Mouse (Mus musculus): Measurements from ENCODE around the gene Dnali1.

Dnali1 gene

DNA sequence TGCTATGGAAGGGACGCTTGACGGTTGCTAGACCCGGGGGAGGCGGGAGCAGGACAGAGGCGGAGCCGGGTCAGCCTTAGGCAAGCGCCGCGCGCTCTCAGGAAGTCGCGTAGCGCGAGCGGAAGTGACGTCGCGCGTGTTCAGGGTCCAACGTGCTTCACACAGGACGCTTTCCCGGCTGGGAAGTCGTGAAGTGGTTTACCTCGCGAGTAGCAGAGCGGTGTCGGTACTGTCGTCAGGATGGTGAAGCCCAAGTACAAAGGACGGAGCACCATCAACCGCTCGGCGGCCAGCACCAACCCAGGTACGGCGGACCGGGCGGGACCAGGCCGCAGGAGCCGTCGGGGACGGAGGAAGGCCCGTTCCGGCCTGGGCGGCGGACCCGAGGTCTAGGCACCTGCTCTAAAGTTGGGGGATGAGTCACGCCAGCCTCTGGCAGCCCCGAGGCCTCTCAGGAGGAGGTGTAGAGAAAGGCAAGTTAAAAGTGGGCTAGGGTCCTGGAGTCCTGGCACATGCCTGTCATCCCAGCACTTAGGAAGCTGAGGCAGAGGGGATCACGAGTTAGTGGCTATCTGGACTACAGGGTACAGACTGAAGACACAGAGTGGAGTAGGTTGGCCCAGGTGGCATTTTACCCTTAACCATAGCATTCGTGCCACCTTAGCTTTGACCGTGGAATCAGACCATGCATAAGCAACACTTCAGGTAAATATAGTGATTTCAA, 35.5 kb downstream of the Dnali1 start:
- peak; percentile 95 for DNase-seq (ENCODE audit: low spot score)

DNA sequence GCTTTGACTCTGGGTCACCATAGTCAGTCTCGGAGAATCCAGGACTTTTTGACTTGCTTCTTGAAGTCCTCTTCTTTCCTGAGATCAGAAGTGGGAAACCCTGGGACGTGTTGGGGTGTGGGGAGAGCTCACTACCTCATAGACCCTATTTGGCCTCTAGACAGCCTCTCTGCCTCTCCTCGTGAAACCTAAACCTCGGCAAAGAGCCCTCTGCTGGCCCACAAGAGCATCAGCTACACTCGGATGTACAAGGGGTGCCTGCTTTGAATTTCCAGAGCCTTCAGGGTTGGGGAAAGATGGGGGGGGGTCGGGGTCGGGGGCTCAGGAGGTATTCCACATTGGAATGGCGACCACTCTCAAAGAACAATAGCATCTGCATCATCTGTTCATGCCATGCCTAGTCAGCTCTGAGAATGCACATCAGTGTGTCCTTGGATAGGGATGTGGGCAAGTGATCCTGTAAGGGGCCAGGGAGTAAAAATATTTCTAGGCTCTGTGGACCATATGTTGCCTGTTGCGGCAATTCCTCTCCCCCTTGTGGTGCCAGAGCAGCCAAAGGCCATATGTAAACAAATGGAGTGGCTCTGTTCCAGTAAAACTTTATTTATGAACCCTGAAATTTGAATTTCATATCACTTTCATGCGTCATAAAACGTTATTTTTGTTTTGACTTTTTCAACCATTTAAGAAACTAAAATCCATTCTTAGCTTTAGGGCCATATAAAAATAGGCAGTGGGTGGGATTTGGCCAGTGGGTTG, 44.5 kb downstream of the Dnali1 start:
- DNase-seq (ENCODE audit: low spot score): no peak

DNA sequence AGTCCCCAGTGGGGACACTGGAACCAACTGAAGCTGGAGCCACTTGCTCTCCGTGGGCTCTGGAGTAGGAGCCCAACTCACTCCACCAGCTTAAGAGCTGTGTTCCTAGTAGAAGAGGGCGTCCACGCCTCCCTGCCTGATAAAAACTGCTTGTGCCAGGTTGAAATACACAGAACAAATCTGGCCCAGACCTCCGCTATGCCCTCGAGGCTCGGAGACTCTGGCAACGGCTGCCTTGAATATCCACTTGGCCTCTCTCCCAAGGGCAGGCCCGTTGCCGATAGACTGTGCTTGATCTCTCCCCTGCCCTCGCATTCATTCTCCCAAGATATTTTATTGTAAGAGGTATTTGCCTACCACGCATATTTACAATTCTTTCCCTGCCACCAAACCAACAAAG, 48.1 kb downstream of the Dnali1 start:
- peak; percentile 68 for DNase-seq (ENCODE audit: low spot score)

DNA sequence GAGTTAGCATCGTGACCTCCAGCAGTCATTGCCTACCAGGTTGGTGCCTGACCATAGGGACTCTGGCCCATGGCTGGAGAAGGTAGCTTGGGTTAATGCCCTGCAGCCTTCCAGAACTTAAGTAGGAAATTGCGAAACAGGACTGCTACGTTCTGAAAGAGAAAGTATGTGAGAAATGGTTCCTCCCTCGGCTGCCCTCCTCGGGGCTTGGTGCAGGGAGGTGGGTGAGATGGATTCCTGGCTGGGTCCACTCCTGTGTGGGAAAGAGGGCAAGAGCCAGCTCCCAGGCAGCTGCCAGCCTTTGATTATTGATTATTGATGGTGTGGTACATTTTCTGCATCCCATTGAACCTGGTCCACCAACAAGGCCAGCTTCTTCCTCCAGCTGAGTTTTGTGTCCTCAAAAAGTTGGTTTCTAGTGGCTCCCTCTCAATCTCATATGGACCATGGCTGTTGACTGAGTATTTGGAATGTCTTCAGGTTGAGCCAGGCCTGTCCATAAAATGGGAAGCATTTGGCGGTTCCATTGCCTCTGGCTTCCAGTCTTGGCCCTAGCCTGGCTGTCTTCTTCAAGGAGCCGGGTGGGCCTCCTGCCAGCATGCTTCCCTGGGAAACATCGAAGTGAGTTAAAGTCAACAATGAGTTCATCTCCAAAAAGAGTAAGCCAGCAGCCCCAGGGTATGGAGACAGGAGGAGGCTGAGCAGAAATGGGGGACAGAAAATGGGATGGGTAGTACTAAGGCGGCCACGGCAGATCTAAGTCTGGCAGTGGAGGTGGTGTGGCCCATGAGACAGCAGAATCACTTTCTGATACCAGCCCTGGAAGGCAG, 49.5 kb downstream of the Dnali1 start, which contains the start of gene Gnl2:
TSS of gene Gnl2 (plus strand) at position 780 of the 830 bp plus-strand sequence.
- DNase-seq (ENCODE audit: low spot score): peak; percentile 53

DNA sequence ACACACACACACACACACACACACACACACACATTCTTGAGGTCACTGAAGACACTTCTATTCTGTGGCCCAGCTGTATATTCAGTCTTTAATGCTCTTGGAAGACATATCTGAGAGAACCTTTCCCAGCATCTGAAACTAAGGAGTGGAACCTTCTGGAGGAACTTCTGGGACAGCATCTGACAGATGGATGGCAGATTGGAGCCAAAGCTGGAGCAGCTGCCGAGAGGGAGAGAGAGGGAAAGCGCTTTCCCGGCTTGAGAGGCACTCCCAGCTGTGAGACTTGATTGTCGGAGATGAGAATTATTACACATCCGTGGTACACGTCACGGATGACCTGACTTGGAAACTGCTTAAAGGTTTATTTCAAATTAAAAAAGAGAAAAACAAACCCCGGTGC, 56.8 kb downstream of the Dnali1 start:
- DNase-seq (ENCODE audit: low spot score): no peak

DNA sequence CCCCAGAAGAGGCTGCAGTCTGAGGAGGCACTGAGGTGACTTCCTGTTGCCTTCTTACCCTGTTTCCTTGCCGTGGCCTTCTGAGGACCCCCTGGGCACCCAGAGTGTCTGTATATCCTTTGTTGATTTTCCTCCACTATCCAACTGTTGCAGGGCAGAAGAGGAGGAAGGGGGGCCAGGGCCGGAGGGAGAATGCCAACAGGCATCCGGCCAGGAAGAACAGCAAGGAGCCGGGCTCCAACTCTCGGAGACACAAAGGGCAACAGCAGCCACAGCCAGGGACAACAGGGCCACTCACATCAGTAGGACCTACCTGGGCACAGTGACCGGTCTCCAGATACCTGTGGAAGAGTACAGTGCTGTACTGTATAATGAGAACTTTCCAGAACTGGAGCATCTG, 57.3 kb downstream of the Dnali1 start:
- no peak for DNase-seq (ENCODE audit: low spot score)

DNA sequence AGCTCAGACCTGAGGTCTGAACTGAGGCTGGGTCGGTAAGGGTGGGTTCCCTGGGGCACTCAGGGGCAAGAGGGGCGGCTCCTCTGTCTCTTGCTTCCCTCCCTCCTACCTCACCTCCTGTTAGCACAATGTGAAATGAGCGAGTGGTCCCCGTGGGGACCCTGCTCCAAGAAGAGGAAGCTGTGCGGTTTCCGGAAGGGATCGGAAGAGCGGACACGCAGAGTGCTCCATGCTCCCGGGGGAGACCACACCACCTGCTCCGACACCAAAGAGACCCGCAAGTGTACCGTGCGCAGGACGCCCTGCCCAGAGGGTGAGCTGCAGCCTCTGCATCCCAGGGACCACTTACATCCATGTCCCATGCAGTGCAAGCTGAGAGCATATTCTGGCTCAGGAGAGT, 58.0 kb downstream of the Dnali1 start:
- DNase-seq (ENCODE audit: low spot score): no peak
